In genomic region chr8:84723571-84723900, GRCm38 (mm10) we compare ENCODE assay signal across 9 mouse cellular contexts. TPM values are rescaled to one million over a fixed set of nuclear protein-coding genes. Genes with fewer than 3 reads are reported as not detected.
A peak's percentile ranks its signal among the peaks of the same experiment; 100 is the strongest.
DNase-seq lines count a peak whose midpoint lies in the region; ATAC-seq and TF ChIP-seq lines count a peak whose summit lies in the region.
"Had no signal": no experiment of that assay in that cellular context is flagged by ENCODE, and none has a peak within 500 bp of the region (broad histone marks: within the 10 kb centered on the region; RNA-seq: fewer than 3 reads in every experiment).

No protein-coding gene starts in this region.

- no peak for DNase-seq in heart, adult 9 months (ENCODE audit: low spot score in 2 of 2)
- DNase-seq in hindbrain, postnatal 0 days (ENCODE audit: low spot score): no peak
- peak; percentile 77 for DNase-seq in testis, postnatal 10 days (ENCODE audit: low spot score)
- no peak for DNase-seq in left cerebral cortex, adult 8-10 months (ENCODE audit: low spot score in 2 of 2)
- no peak for DNase-seq in ovary, postnatal 14 days (ENCODE audit: low spot score)

- H3K36me3 ChIP-seq in heart, embryonic 16.5 days (ENCODE audit: control insufficient read depth, insufficient read depth): peaks cover 7% of the 10 kb centered on the region; the same call in 1 of the 2 replicates
- H3K36me3 ChIP-seq in hindbrain, postnatal 0 days (ENCODE audit: insufficient read depth, low read length): peaks cover 9% of the 10 kb centered on the region; the same call in 1 of the 2 replicates
- H3K36me3 ChIP-seq in liver, embryonic 15.5 days (replicated peaks): peaks cover 22% of the 10 kb centered on the region

- H3K9ac ChIP-seq in heart, embryonic 16.5 days (ENCODE audit: low read length): peak overlapping the region; percentile 56
- H3K9ac ChIP-seq in hindbrain, postnatal 0 days (replicated peaks; ENCODE audit: low read length): peak overlapping the region; percentile 38
- peak overlapping the region; percentile 62 for H3K9ac ChIP-seq in liver, embryonic 15.5 days

- H3K27me3 ChIP-seq in heart, embryonic 16.5 days (ENCODE audit: control insufficient read depth, insufficient read depth, low read length): no peaks in the 10 kb centered on the region
- no peaks in the 10 kb centered on the region for H3K27me3 ChIP-seq in hindbrain, postnatal 0 days (ENCODE audit: insufficient read depth, low read length)
- no peaks in the 10 kb centered on the region for H3K27me3 ChIP-seq in liver, embryonic 15.5 days
- H3K27me3 ChIP-seq: Patski had no signal

- peak overlapping the region; percentile 43 for H3K4me2 ChIP-seq in heart, embryonic 16.5 days (ENCODE audit: low read depth, low read length)
- no peak overlapping the region; the same call in 1 of the 2 replicates for H3K4me2 ChIP-seq in hindbrain, postnatal 0 days (ENCODE audit: low read depth, low read length)
- peak overlapping the region; percentile 90 for H3K4me2 ChIP-seq in liver, embryonic 15.5 days

- no peak for ATAC-seq in heart, embryonic 16.5 days (replicated peaks; ENCODE audit: extremely low read depth, insufficient read depth, low FRiP score)
- no peak for ATAC-seq in hindbrain, postnatal 0 days
- peak; percentile 38 for ATAC-seq in liver, embryonic 15.5 days (ENCODE audit: insufficient read depth)

- H3K9me3 ChIP-seq in heart, embryonic 16.5 days (replicated peaks; ENCODE audit: control insufficient read depth, low read length): no peaks in the 10 kb centered on the region
- H3K9me3 ChIP-seq in hindbrain, postnatal 0 days (ENCODE audit: low read length): no peaks in the 10 kb centered on the region
- H3K9me3 ChIP-seq in liver, embryonic 15.5 days (replicated peaks): no peaks in the 10 kb centered on the region

- no peak for TF ChIP-seq POLR2A in cortical plate, adult 2 months (IDR thresholded peaks at IDR 0.05; ENCODE audit: extremely low read depth, insufficient read depth, low read length)

- WGBS in heart, embryonic 16.5 days: 33% methylated on average over 7 of the region's 7 CpGs
- 29% methylated on average over 7 of the region's 7 CpGs for WGBS in hindbrain, postnatal 0 days
- WGBS in liver, embryonic 15.5 days (ENCODE audit: insufficient replicate concordance): 9% methylated on average over 7 of the region's 7 CpGs

- TF ChIP-seq CTCF in cortical plate, adult 2 months (IDR thresholded peaks at IDR 0.05; ENCODE audit: extremely low read depth, insufficient read depth, low read length): no peak
- TF ChIP-seq CTCF in hindbrain, postnatal 0 days (IDR thresholded peaks at IDR 0.05; ENCODE audit: low read depth): no peak

- H3K4me1 ChIP-seq in heart, embryonic 16.5 days (ENCODE audit: control insufficient read depth, insufficient read depth, low read length): peaks cover 52% of the 10 kb centered on the region
- peaks cover 9% of the 10 kb centered on the region for H3K4me1 ChIP-seq in cortical plate, adult 2 months (ENCODE audit: control insufficient read depth, insufficient read depth, low read length)
- H3K4me1 ChIP-seq in hindbrain, postnatal 0 days (ENCODE audit: insufficient read depth, low read length): peaks cover 27% of the 10 kb centered on the region
- peaks cover 81% of the 10 kb centered on the region for H3K4me1 ChIP-seq in liver, embryonic 15.5 days (replicated peaks)

- peak overlapping the region; percentile 93 for H3K27ac ChIP-seq in heart, embryonic 16.5 days (ENCODE audit: low read length)
- H3K27ac ChIP-seq in cortical plate, adult 2 months (ENCODE audit: insufficient read depth, low read length): peak overlapping the region; percentile 63
- peak overlapping the region; percentile 77 for H3K27ac ChIP-seq in hindbrain, postnatal 0 days
- H3K27ac ChIP-seq in liver, embryonic 15.5 days (replicated peaks): peak overlapping the region; percentile 98

- 0 out of 2 replicates have a peak overlapping the region, but pooled peaks have one; percentile 8 for H3K4me3 ChIP-seq in heart, embryonic 16.5 days (ENCODE audit: low read length)
- H3K4me3 ChIP-seq in cortical plate, adult 2 months (ENCODE audit: insufficient read depth, low read length): no peak overlapping the region
- H3K4me3 ChIP-seq in hindbrain, postnatal 0 days (ENCODE audit: low read length): no peak overlapping the region
- peak overlapping the region; percentile 61 for H3K4me3 ChIP-seq in liver, embryonic 15.5 days (replicated peaks)

RNA-seq across cellular contexts. Expression of gene G430095P16Rik, which starts 0.7 kb away (rescaled TPM):
- 3.1 and 4.7 TPM in 2 replicates for polyA plus RNA-seq in heart, embryonic 16.5 days (2015; fragmentation: Nextera tagmentation; extraction: Ambion mirVana)
- 0.30 and 0.42 TPM in 2 replicates for polyA plus RNA-seq in cortical plate, adult 2 months (2012; rRNA removed)
- 1.2 TPM in 1 of 2 replicates, not detected in the other for total RNA-seq in hindbrain, postnatal 0 days (2014; rRNA removed)
- polyA plus RNA-seq in hindbrain, postnatal 0 days (2015; fragmentation: Nextera tagmentation; extraction: Ambion mirVana): 1.1 and 1.7 TPM in 2 replicates
- polyA plus RNA-seq in liver, embryonic 15.5 days (2015; fragmentation: Nextera tagmentation; extraction: Ambion mirVana): 8.1 and 8.7 TPM in 2 replicates
- total RNA-seq in left cerebral cortex, adult 8-10 months (2022): under 1 TPM in 1 of 4 experiments, not detected in 3; 0.55 TPM

RNA-seq across cellular contexts. Expression of gene Lyl1, which starts 22.3 kb away (rescaled TPM):
- polyA plus RNA-seq in heart, embryonic 16.5 days (2015; fragmentation: Nextera tagmentation; extraction: Ambion mirVana): 10.2 and 12.0 TPM in 2 replicates
- 3.3 and 3.4 TPM in 2 replicates for polyA plus RNA-seq in cortical plate, adult 2 months (2012; rRNA removed)
- total RNA-seq in hindbrain, postnatal 0 days (2014; rRNA removed): 1.7 and 7.8 TPM in 2 replicates
- 2.0 and 2.3 TPM in 2 replicates for polyA plus RNA-seq in hindbrain, postnatal 0 days (2015; fragmentation: Nextera tagmentation; extraction: Ambion mirVana)
- polyA plus RNA-seq in liver, embryonic 15.5 days (2015; fragmentation: Nextera tagmentation; extraction: Ambion mirVana): 55.3 and 58.3 TPM in 2 replicates
- 1 to 10 TPM; 2.2 to 4.5 (median 3.4) TPM for total RNA-seq in left cerebral cortex, adult 8-10 months (2022)

RNA-seq across cellular contexts. Expression of gene Nacc1, which starts 35.9 kb away (rescaled TPM):
- 11.7 and 14.4 TPM in 2 replicates for polyA plus RNA-seq in heart, embryonic 16.5 days (2015; fragmentation: Nextera tagmentation; extraction: Ambion mirVana)
- 86.5 and 86.7 TPM in 2 replicates for polyA plus RNA-seq in cortical plate, adult 2 months (2012; rRNA removed)
- 110 and 129 TPM in 2 replicates for total RNA-seq in hindbrain, postnatal 0 days (2014; rRNA removed)
- polyA plus RNA-seq in hindbrain, postnatal 0 days (2015; fragmentation: Nextera tagmentation; extraction: Ambion mirVana): 13.8 and 14.9 TPM in 2 replicates
- polyA plus RNA-seq in liver, embryonic 15.5 days (2015; fragmentation: Nextera tagmentation; extraction: Ambion mirVana): 6.2 and 7.2 TPM in 2 replicates
- 10 to 100 TPM; 88.5 to 97.6 (median 93.9) TPM for total RNA-seq in left cerebral cortex, adult 8-10 months (2022)

RNA-seq across cellular contexts. Expression of gene Trmt1, which starts 37.4 kb away (rescaled TPM):
- 43.2 and 46.7 TPM in 2 replicates for polyA plus RNA-seq in heart, embryonic 16.5 days (2015; fragmentation: Nextera tagmentation; extraction: Ambion mirVana)
- polyA plus RNA-seq in cortical plate, adult 2 months (2012; rRNA removed): 145 and 185 TPM in 2 replicates
- 69.5 and 93.3 TPM in 2 replicates for total RNA-seq in hindbrain, postnatal 0 days (2014; rRNA removed)
- 71.2 and 79.2 TPM in 2 replicates for polyA plus RNA-seq in hindbrain, postnatal 0 days (2015; fragmentation: Nextera tagmentation; extraction: Ambion mirVana)
- 27.9 and 36.1 TPM in 2 replicates for polyA plus RNA-seq in liver, embryonic 15.5 days (2015; fragmentation: Nextera tagmentation; extraction: Ambion mirVana)
- total RNA-seq in left cerebral cortex, adult 8-10 months (2022): 100 to 1,000 TPM; 101 to 105 (median 103) TPM

Comparison
In these comparisons a context has a peak if more than half of its experiments do, and no peak if none do; other contexts are left out.
1. H3K4me3 ChIP-seq: peak in heart, embryonic 16.5 days (single experiment) and liver, embryonic 15.5 days (single experiment); none in cortical plate, adult 2 months (single experiment) and hindbrain, postnatal 0 days (single experiment).
2. Peak in every context shown above with its lines, with median percentiles within 50 percentile points of each other: H3K27ac ChIP-seq and H3K9ac ChIP-seq.